Mouse (Mus musculus) hindbrain, embryonic 15.5 days (tissue): ENCODE results near the gene Smg9. TPM values are rescaled to one million over a fixed set of nuclear protein-coding genes. Genes with fewer than 3 reads are reported as not detected.

Source experiments
- ATAC-seq: fragments of 200-750 bp; cut with Nextera tagmentation; 2 replicates; pipeline ENCODE4 v1.8.0; 2017; ENCODE audit warnings: low read depth, moderate number of reproducible peaks, moderate TSS enrichment; ENCODE audit not compliant: low FRiP score
- H3K27ac ChIP-seq: fragments of 300-500 bp; sonication (generic); replicated peaks from 2 replicates; pipeline ENCODE4 v1.5.1; 2015; ENCODE audit warnings: mild to moderate bottlenecking, inconsistent platforms
- H3K27me3 ChIP-seq: fragments of 300-500 bp; sonication (generic); 2 replicates; pipeline ENCODE4 v1.6.1; 2015; ENCODE audit warnings: control low read depth, inconsistent platforms
- H3K36me3 ChIP-seq: fragments of 300-500 bp; sonication (generic); 2 replicates; pipeline ENCODE4 v1.6.1; 2015; ENCODE audit warnings: control low read depth, inconsistent platforms
- H3K4me1 ChIP-seq: fragments of 300-500 bp; sonication (generic); replicated peaks from 2 replicates; pipeline ENCODE4 v1.6.1; 2015; ENCODE audit warnings: control low read depth, inconsistent platforms
- H3K4me2 ChIP-seq: fragments of 300-500 bp; sonication (generic); 2 replicates; pipeline ENCODE4 v1.6.1; 2015; ENCODE audit warnings: moderate library complexity, mild to moderate bottlenecking, inconsistent platforms
- H3K4me3 ChIP-seq: fragments of 300-500 bp; sonication (generic); 2 replicates; pipeline ENCODE4 v1.5.1; 2015; ENCODE audit warnings: mild to moderate bottlenecking, inconsistent platforms
- H3K9ac ChIP-seq: fragments of 300-500 bp; sonication (generic); 2 replicates; pipeline ENCODE4 v1.6.1; 2015; ENCODE audit warnings: inconsistent platforms
- H3K9me3 ChIP-seq: fragments of 300-500 bp; sonication (generic); 2 replicates; pipeline ENCODE4 v1.6.1; 2016; ENCODE audit warnings: control low read depth, inconsistent platforms
- WGBS: fragments of 180-500 bp; shearing (Covaris S2); methylation state at CpG from one replicate; pipeline ENCODE4 v1.1.7; 2015; 5-methylcytosine and 5-hydroxymethylcytosine counted together
- polyA plus RNA-seq: library from polyadenylated mRNA; unstranded; fragments of >200 nt; fragmentation: Nextera tagmentation; extraction: Ambion mirVana; gene quantifications from 2 replicates; pipeline ENCODE4 v1.2.1, GENCODE M21; 2015

Smg9 gene
- polyA plus RNA-seq = 32.8 and 42.5 TPM in 2 replicates

DNA sequence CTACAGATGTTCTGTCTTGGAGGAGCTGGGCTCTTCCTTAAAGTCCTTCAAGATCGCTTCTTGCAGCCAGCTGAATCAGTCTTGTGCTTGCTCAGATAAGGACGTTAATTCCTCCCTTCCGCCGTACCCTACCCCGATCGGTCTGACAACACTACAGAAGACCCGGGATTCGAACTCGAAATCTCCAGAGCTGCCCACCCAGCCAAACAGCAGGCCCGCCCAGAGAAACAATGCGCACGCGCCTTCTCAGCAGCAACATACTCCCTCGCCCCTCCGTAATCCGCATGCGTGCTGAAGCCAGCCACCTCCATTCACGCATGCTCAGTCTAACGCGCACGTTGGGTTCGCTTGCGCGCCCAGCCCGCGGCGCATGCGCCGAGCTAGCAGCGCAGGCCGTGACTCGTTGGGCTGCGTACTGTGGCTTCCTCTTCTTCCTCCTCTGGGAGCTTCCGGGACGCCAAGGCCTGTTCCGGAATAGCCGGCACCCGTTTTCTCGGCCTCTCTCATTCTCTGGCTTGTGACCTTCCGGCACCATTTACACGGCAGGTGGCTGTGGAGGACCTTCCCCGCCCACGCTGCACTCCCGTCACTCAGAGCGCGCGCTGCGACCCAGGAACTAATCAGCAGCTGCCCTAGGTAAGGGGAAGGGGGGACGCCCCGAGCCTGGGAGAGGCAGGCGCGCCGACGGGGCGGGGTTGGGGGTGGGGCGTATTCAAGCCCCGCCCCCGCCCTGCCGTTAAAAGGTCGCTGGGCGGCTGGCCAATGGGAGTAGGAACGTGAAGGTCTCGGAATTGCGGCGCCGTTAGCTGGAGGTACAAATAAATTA lies at the start of gene Smg9:
TSS of gene Smg9 (plus strand) at position 364 of the 826 bp plus-strand sequence.
- Histone ChIP-seq H3K27me3 (no peaks in the 10 kb centered on the region), H3K9me3 (no peaks in the 10 kb centered on the region), H3K27ac (peak within 1 kb of the TSS; percentile 96), H3K4me2 (peak within 1 kb of the TSS; percentile 54), H3K4me1 (peaks cover 13% of the 10 kb centered on the region), H3K9ac (peak within 1 kb of the TSS; percentile 54), H3K4me3 (peak within 1 kb of the TSS; percentile 53), H3K36me3 (peaks cover 4% of the 10 kb centered on the region)
- peak; percentile 95 for ATAC-seq
- WGBS = 4% methylated on average over 66 of the region's 66 CpGs

DNA sequence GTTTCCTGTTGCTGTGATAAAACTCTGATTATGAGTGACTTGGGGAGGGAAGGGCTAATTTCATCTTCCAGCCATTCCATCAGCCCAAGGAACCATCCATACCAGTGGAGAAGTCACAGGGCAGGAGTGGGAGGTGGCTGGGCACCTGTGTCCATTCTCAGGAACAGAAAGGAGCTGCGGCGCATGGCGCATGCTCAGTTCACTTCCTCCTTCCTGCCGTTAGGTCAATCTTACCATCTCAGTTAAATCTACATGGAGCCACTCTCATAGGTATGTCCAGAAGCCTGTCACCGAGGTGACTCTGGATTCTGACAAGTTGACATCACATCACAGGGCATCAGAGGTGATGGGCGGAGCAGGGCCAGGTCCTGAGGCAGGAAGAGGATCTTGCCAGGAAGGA lies 43.8 kb upstream of the Smg9 start:
- H3K36me3 ChIP-seq = no peaks in the 10 kb centered on the region
- H3K9me3 ChIP-seq = no peaks in the 10 kb centered on the region
- H3K4me2 ChIP-seq = no peak overlapping the region
- WGBS = 88% methylated on average over 6 of the region's 6 CpGs
- no peaks in the 10 kb centered on the region for H3K27me3 ChIP-seq
- H3K9ac ChIP-seq = no peak overlapping the region
- no peaks in the 10 kb centered on the region for H3K4me1 ChIP-seq
- H3K4me3 ChIP-seq = no peak overlapping the region
- ATAC-seq = no peak
- no peak overlapping the region for H3K27ac ChIP-seq

DNA sequence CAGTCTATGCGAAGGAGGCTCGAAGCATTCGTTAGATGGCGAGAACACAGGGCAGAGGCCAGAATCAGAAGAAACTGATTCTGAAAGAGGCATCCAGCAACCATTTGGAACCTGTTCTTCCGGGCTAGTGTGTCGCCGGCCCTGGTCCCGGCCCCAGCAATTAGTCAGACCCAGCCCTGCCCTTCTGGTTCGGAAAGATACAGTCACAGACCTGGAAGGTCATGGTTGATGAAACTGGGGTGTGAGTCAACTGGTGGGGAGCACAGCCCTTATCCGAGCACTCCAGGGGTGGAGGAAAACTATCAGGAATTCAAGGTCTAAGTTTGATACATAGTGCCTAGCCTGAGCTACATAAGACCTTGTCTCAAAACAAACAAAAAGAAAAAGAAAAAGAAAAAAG lies 43.3 kb upstream of the Smg9 start:
- 82% methylated on average over 10 of the region's 10 CpGs for WGBS
- ATAC-seq = no peak
- H3K9ac ChIP-seq = no peak overlapping the region

DNA sequence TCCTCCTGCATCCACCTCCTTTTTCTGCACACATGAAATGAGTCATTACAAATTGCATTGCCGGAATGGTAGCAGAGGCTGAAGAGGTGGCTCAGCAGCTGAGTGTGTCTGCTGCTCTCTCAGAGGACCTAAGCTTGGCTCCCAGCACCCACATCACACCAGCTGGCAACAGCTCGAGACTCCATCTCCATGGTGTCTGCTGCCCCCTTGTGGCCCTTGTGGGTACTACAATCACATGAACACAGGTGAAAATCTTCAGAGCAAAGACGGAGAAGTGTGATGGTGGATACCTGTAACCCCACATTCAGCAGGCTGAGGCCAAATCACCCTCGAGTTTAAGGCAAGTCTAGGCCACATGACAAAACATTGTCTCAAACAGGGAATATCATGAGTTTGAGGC lies 41.5 kb upstream of the Smg9 start:
- no peaks in the 10 kb centered on the region for H3K27me3 ChIP-seq
- no peak overlapping the region for H3K4me2 ChIP-seq
- H3K27ac ChIP-seq = no peak overlapping the region
- no peaks in the 10 kb centered on the region for H3K9me3 ChIP-seq
- 54% methylated on average over 4 of the region's 4 CpGs for WGBS
- H3K4me1 ChIP-seq = no peaks in the 10 kb centered on the region
- no peaks in the 10 kb centered on the region for H3K36me3 ChIP-seq
- H3K9ac ChIP-seq = no peak overlapping the region
- no peak overlapping the region for H3K4me3 ChIP-seq
- no peak for ATAC-seq

More for the DNA sequence above, 43.3 kb upstream of the Smg9 start:
- H3K9me3 ChIP-seq = no peaks in the 10 kb centered on the region
- no peaks in the 10 kb centered on the region for H3K36me3 ChIP-seq
- H3K4me3 ChIP-seq = no peak overlapping the region
- no peak overlapping the region for H3K27ac ChIP-seq
- no peaks in the 10 kb centered on the region for H3K4me1 ChIP-seq
- no peak overlapping the region for H3K4me2 ChIP-seq
- no peaks in the 10 kb centered on the region for H3K27me3 ChIP-seq

DNA sequence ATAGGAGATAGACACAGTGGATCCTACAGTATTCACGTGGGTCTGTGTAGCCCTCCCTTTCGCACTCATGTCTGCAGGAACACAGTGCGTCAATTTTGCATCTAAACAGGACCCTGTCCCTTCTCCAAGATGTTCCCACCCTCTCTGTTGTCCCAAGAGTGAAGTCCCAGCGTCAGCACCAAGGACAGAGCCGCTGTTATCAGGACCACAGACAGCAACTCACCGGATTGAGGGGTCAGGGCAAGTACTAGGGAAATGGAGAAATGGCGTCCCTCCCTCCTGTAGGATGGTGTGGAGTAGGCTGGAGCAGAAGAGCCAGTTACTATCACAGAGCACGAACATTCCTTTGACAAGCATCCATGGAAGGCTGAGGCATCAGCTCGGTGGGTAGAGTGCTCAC lies 40.1 kb upstream of the Smg9 start:
- no peak overlapping the region for H3K4me3 ChIP-seq
- H3K36me3 ChIP-seq = no peaks in the 10 kb centered on the region
- H3K4me1 ChIP-seq = no peaks in the 10 kb centered on the region
- no peak overlapping the region for H3K4me2 ChIP-seq
- H3K9me3 ChIP-seq = no peaks in the 10 kb centered on the region
- no peak for ATAC-seq
- no peaks in the 10 kb centered on the region for H3K27me3 ChIP-seq
- 25% methylated on average over 9 of the region's 9 CpGs for WGBS
- no peak overlapping the region for H3K9ac ChIP-seq
- no peak overlapping the region for H3K27ac ChIP-seq

DNA sequence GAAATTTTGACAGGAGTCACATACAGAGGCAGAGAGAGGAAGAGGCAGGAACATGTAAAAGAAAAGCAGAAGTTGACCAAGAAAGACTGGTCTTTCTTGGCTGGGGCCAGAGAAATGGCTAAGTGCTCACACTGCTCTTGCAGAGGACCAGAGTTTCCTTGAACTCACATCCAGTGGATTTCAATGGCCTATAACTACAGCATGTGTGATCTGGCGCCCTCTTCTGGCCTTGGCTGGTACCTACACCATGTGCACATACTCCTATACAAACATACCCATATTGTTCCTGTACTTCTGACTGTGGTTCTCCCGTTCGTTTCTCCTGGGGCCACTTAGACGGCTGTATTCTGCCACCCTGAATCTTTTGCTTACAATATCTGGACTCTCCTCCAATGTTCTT lies 38.4 kb upstream of the Smg9 start:
- no peak overlapping the region for H3K4me3 ChIP-seq
- no peaks in the 10 kb centered on the region for H3K27me3 ChIP-seq
- H3K9me3 ChIP-seq = no peaks in the 10 kb centered on the region
- H3K4me2 ChIP-seq = no peak overlapping the region
- no peak overlapping the region for H3K27ac ChIP-seq
- H3K36me3 ChIP-seq = no peaks in the 10 kb centered on the region
- WGBS = 65% methylated on average over 4 of the region's 4 CpGs
- no peaks in the 10 kb centered on the region for H3K4me1 ChIP-seq
- ATAC-seq = no peak
- no peak overlapping the region for H3K9ac ChIP-seq

DNA sequence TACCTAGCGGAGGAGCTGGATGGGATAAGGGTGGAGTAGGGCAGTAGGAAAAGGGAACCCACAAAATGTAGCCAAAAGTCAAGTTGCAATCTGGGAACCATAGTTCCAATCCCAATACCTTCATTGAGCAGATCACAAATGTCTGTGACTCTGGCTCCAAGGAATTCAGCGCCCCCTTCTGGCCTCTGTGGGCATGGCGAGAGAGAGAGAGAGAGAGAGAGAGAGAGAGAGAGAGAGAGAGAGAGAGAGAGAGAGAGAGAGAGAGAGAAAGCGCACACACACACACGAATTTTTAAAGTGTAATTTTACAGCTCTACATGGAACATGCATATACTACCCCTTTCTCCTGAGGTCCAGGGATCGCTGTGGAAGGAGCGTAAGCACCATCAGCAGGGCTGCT lies 36.2 kb upstream of the Smg9 start:
- H3K4me3 ChIP-seq = no peak overlapping the region
- WGBS = 26% methylated on average over 6 of the region's 7 CpGs
- no peaks in the 10 kb centered on the region for H3K9me3 ChIP-seq
- H3K36me3 ChIP-seq = no peaks in the 10 kb centered on the region
- H3K4me2 ChIP-seq = no peak overlapping the region
- no peak for ATAC-seq
- H3K4me1 ChIP-seq = no peaks in the 10 kb centered on the region
- H3K27ac ChIP-seq = no peak overlapping the region
- H3K9ac ChIP-seq = no peak overlapping the region
- no peaks in the 10 kb centered on the region for H3K27me3 ChIP-seq

DNA sequence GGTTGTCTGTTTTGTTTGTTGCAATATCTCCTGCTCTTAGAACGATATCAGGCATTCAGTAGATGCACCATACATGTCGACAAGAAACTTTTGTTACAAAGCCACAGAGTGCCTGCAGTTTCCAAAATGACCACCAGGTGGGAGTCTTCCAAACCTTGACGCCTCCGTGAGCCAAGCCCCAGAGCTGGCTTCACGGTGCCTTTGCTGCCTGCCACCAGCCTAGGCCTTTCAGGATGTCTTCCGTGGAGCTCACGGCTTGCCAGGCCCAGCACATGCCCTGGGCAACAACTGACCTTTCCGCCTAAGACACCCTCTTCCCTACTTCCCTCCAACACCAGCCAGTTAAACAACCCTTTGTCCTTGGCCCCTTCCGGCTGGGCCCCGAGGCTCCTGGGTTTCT lies 34.6 kb upstream of the Smg9 start:
- no peak overlapping the region for H3K4me3 ChIP-seq
- peak; percentile 77 for ATAC-seq
- no peak overlapping the region for H3K4me2 ChIP-seq
- 22% methylated on average over 10 of the region's 10 CpGs for WGBS
- H3K27ac ChIP-seq = no peak overlapping the region
- no peak overlapping the region for H3K9ac ChIP-seq
- no peaks in the 10 kb centered on the region for H3K27me3 ChIP-seq
- no peaks in the 10 kb centered on the region for H3K36me3 ChIP-seq
- no peaks in the 10 kb centered on the region for H3K4me1 ChIP-seq
- no peaks in the 10 kb centered on the region for H3K9me3 ChIP-seq

DNA sequence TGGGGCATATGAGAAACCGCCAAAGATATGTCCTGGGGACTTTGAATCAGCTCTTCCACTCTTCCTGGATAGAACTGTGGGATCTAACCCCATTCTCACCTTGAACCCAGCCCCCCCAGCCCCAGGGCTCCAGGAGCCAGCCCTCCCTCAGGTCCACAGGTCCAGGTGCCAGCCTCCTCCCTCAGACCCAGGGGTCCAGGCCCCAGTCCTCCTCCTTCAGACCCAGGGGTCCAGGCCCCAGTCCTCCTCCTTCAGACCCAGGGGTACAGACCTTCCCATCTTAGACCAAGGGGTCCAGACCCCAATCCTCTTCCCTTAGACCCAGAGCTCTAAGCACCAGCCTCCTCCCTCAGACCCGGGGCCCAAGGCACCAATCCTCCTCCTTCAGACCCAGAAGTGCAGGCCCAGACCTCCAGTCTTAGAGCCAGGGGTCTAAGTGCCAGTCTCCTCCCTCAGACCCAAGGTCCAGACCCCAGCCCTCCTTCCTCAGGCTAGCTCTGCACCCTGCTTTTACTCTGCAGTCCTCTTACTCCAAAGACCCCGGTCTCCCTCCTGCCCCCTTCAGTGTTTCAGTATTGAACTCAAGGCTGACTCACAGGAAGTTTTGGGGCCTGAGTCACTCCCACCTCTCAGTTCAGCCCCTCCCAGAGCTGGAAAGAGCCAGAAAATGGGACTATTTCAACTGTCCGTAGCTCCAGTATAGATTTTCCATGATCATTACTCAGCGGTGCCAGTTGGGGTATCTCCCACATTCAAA lies 34.0 kb upstream of the Smg9 start:
- no peaks in the 10 kb centered on the region for H3K9me3 ChIP-seq
- no peak overlapping the region for H3K27ac ChIP-seq
- 84% methylated on average over 5 of the region's 5 CpGs for WGBS
- no peak overlapping the region for H3K9ac ChIP-seq
- no peak overlapping the region for H3K4me2 ChIP-seq
- ATAC-seq = peak; percentile 33; the same call in 1 of the 2 replicates
- H3K27me3 ChIP-seq = no peaks in the 10 kb centered on the region
- no peaks in the 10 kb centered on the region for H3K36me3 ChIP-seq
- no peaks in the 10 kb centered on the region; the same call in 1 of the 2 replicates for H3K4me1 ChIP-seq
- no peak overlapping the region for H3K4me3 ChIP-seq

DNA sequence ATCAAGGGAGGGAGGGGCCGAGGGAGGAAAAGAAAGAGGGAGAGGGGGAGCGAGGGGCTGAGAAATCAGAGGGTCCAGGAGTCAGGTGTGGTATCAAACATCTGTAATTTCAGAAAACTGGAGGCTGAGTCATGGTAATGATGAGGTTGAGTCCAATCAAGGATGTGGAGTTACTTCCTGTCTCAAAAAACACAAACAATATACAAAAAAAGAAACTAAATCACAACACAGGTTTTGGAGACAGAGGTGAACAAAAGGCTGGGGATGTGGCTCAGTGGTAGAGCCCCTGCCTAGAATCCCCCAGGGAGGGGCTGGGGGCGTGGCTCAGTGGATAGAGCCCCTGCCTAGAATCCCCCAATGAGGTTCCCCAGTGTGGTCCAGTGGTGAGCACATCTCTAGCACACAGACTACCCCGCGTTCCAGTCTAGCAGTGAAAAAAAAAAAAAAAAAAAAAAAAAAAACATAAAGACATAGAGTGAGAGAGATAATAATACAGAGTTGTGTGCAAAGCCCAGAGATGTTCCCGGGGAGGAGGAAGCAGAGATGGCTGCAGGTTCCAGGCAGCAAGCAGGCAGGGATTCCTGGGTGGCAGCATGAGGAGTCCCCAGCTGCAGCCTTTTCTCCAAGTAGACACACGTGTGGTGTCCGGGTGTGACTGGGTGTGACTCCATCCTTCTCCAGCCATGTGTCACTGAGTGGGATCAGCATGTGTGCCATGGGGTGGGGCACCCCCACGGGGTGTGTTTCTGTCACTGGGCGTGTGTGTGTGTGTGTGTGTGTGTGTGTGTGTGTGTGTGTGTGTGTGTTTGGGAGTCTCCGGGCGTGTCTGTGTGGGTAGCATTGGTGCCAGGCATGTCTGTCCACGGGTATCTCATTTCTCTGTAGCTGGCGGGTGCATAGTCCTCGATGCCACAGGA lies 32.4 kb upstream of the Smg9 start:
- Histone ChIP-seq H3K9ac (no peak overlapping the region), H3K4me3 (no peak overlapping the region), H3K4me1 (no peaks in the 10 kb centered on the region; the same call in 1 of the 2 replicates), H3K36me3 (no peaks in the 10 kb centered on the region), H3K4me2 (no peak overlapping the region), H3K27me3 (no peaks in the 10 kb centered on the region), H3K27ac (no peak overlapping the region), H3K9me3 (no peaks in the 10 kb centered on the region)
- ATAC-seq = no peak
- WGBS = 83% methylated on average over 15 of the region's 15 CpGs

DNA sequence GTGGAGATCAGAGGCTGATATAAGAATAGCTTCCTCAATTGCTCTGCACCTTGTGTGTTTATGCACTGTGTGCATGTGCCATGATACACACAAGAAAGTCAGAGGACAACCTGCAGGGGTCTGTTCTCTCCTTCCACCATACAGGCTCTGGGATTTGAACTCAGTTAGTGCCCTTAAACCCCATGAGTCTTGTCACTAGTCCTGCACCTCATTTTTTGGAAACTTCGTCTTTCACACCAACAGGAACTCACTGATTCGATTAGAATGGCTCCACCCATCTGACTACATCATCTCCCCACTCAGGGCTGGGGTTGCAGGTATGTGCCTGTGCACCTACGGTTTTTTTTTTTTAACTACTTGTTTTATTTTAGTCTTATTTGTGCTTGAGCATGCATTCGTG lies 31.2 kb upstream of the Smg9 start:
- 73% methylated on average over 4 of the region's 4 CpGs for WGBS
- no peak overlapping the region for H3K9ac ChIP-seq

More for the DNA sequence above, 31.2 kb upstream of the Smg9 start:
- Histone ChIP-seq H3K4me1 (peaks cover under 1% of the 10 kb centered on the region), H3K27me3 (no peaks in the 10 kb centered on the region), H3K4me3 (no peak overlapping the region), H3K4me2 (no peak overlapping the region), H3K27ac (no peak overlapping the region), H3K36me3 (no peaks in the 10 kb centered on the region), H3K9me3 (no peaks in the 10 kb centered on the region)
- ATAC-seq = no peak
